ENCODE assay signal across 20 mouse cellular contexts in the genomic region with DNA sequence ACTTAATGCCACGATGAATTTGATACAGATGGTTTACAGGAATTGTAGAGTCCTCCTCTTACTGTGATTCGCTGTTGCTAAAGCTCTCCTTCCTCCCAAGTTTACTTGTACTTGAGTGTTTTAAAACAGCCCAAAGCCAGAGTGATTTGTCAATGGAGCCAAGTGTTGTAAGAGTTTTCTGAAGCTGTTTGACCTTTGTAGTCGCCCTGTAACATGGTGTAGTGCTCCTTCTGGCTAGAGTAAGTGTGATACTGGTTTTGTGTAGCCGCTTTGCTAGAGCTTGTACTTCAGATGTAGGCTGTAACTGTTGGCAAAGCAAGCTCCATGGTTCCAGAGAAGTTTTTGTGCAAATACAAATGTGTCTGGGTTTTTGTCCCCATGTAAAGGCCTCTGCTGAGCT. TPM values are rescaled to one million over a fixed set of nuclear protein-coding genes. Genes with fewer than 3 reads are reported as not detected.
"Had no signal": no experiment of that assay in that cellular context is flagged by ENCODE, and none has a peak within 500 bp of the region (broad histone marks: within the 10 kb centered on the region; RNA-seq: fewer than 3 reads in every experiment).

No protein-coding gene starts in this region.

- DNase-seq: kidney, adult 11 months; kidney, adult 8-10 months; kidney, postnatal 10 days; kidney, postnatal 36 days; layer of hippocampus, postnatal 36 days; liver, embryonic 13.5 days; right cerebral cortex, adult 18-20 months; right cerebral cortex, postnatal 14 days; right cerebral cortex, postnatal 4 days; spleen, adult 18-20 months; thymus, postnatal 25 days had no signal

- H3K27ac ChIP-seq: kidney, embryonic 15.5 days; left cerebral cortex, adult 2 months; liver, embryonic 13.5 days; lung, embryonic 15.5 days; macrophage; midbrain, embryonic 12.5 days; midbrain, embryonic 15.5 days; neural tube, embryonic 12.5 days; neural tube, embryonic 15.5 days; stomach, embryonic 15.5 days had no signal

- H3K4me2 ChIP-seq: kidney, embryonic 15.5 days; liver, embryonic 13.5 days; lung, embryonic 15.5 days; midbrain, embryonic 12.5 days; midbrain, embryonic 15.5 days; neural tube, embryonic 12.5 days; neural tube, embryonic 15.5 days; stomach, embryonic 15.5 days had no signal

- H3K9ac ChIP-seq: kidney, embryonic 15.5 days; liver, embryonic 13.5 days; lung, embryonic 15.5 days; midbrain, embryonic 12.5 days; midbrain, embryonic 15.5 days; neural tube, embryonic 12.5 days; neural tube, embryonic 15.5 days; stomach, embryonic 15.5 days had no signal

- ATAC-seq: midbrain, embryonic 15.5 days had no signal

- H3K4me3 ChIP-seq: kidney, embryonic 15.5 days; left cerebral cortex, adult 2 months; liver, embryonic 13.5 days; lung, embryonic 15.5 days; midbrain, embryonic 12.5 days; midbrain, embryonic 15.5 days; neural tube, embryonic 12.5 days; neural tube, embryonic 15.5 days; stomach, embryonic 15.5 days had no signal

- H3K27me3 ChIP-seq: kidney, embryonic 15.5 days; liver, embryonic 13.5 days; lung, embryonic 15.5 days; midbrain, embryonic 12.5 days; midbrain, embryonic 15.5 days; neural tube, embryonic 12.5 days; neural tube, embryonic 15.5 days; stomach, embryonic 15.5 days had no signal

- H3K4me1 ChIP-seq: midbrain, embryonic 12.5 days; midbrain, embryonic 15.5 days; neural tube, embryonic 12.5 days; neural tube, embryonic 15.5 days had no signal

- H3K9me3 ChIP-seq: kidney, embryonic 15.5 days; liver, embryonic 13.5 days; lung, embryonic 15.5 days; midbrain, embryonic 12.5 days; midbrain, embryonic 15.5 days; neural tube, embryonic 12.5 days; neural tube, embryonic 15.5 days; stomach, embryonic 15.5 days had no signal

RNA-seq across cellular contexts. Expression of a gene that starts 51.9 kb away (rescaled TPM):
- polyA plus RNA-seq: macrophage had no signal

RNA-seq across cellular contexts. Expression of a gene that starts 58.1 kb away (rescaled TPM):
- polyA plus RNA-seq: midbrain, embryonic 15.5 days had no signal
